Mouse (Mus musculus): ENCODE data around the gene Tnni2. TPM values are rescaled to one million over a fixed set of nuclear protein-coding genes. Genes with fewer than 3 reads are reported as not detected.
"Not testable (repeated sequence)": the region's sequence is repeated elsewhere in the genome, so short reads cannot be mapped to it uniquely, and the experiment has no call there.

Gene Tnni2
- total RNA-seq (2021): over 10,000 TPM; 16,193 to 17,938 TPM
- long read RNA-seq, experiment 1, transcript Tnni2-208 (3 exons, 345 nt): minor isoform, 71 of 8,996 reads
- long read RNA-seq, experiment 1, transcript Tnni2-203 (5 exons, 895 nt): major isoform, 134 of 8,996 reads
- long read RNA-seq, experiment 1, partial matches to known transcripts: 1,926 of 8,996 reads
- long read RNA-seq, experiment 1, other reads (novel, unspliced or antisense): 6,865 of 8,996 reads
- long read RNA-seq, experiment 2, transcript Tnni2-203 (5 exons, 895 nt): major isoform, 75 of 6,238 reads
- long read RNA-seq, experiment 2, transcript Tnni2-208 (3 exons, 345 nt): minor isoform, 40 of 6,238 reads
- long read RNA-seq, experiment 2, partial matches to known transcripts: 1,147 of 6,238 reads
- long read RNA-seq, experiment 2, other reads (novel, unspliced or antisense): 4,976 of 6,238 reads

GRCm38 (mm10) chr7:142441585-142441984 lies at the start of gene Tnni2:
TSS of gene Tnni2 (plus strand) at chr7:142441808.
- peak; percentile 89 for DNase-seq

GRCm38 (mm10) chr7:142393191-142393590 lies 48.4 kb upstream of the Tnni2 start:
- no peak for DNase-seq

- DNase-seq: no peak
Observed at GRCm38 (mm10) chr7:142394261-142395190, 47.1 kb upstream of the Tnni2 start.

GRCm38 (mm10) chr7:142395472-142395871 lies 46.1 kb upstream of the Tnni2 start:
- no peak for DNase-seq

GRCm38 (mm10) chr7:142396611-142397010 lies 45.0 kb upstream of the Tnni2 start:
- no peak for DNase-seq

- DNase-seq: no peak
Observed at GRCm38 (mm10) chr7:142398052-142398451, 43.6 kb upstream of the Tnni2 start.

- no peak for DNase-seq
Observed at GRCm38 (mm10) chr7:142399250-142399649, 42.4 kb upstream of the Tnni2 start.

- DNase-seq: no peak
Observed at GRCm38 (mm10) chr7:142400112-142400749, 41.4 kb upstream of the Tnni2 start.

GRCm38 (mm10) chr7:142400750-142401142 lies 40.9 kb upstream of the Tnni2 start:
- no peak for DNase-seq

GRCm38 (mm10) chr7:142403591-142403990 lies 38.0 kb upstream of the Tnni2 start:
- DNase-seq: no peak

- not testable (repeated sequence) for DNase-seq
Observed at GRCm38 (mm10) chr7:142405134-142405533, 36.5 kb upstream of the Tnni2 start.

GRCm38 (mm10) chr7:142407935-142408334 lies 33.7 kb upstream of the Tnni2 start:
- DNase-seq: no peak

- no peak for DNase-seq
Observed at GRCm38 (mm10) chr7:142408686-142409085, 32.9 kb upstream of the Tnni2 start.

GRCm38 (mm10) chr7:142409603-142410002 lies 32.0 kb upstream of the Tnni2 start:
- no peak for DNase-seq

GRCm38 (mm10) chr7:142413285-142413684 lies 28.3 kb upstream of the Tnni2 start:
- no peak for DNase-seq

- no peak for DNase-seq
Observed at GRCm38 (mm10) chr7:142415314-142415713, 26.3 kb upstream of the Tnni2 start.

- no peak for DNase-seq
Observed at GRCm38 (mm10) chr7:142416225-142416624, 25.4 kb upstream of the Tnni2 start.

- no peak for DNase-seq
Observed at GRCm38 (mm10) chr7:142418027-142418426, 23.6 kb upstream of the Tnni2 start.

GRCm38 (mm10) chr7:142418679-142419078 lies 22.9 kb upstream of the Tnni2 start:
- no peak for DNase-seq

- DNase-seq: no peak
Observed at GRCm38 (mm10) chr7:142419887-142420286, 21.7 kb upstream of the Tnni2 start.

- DNase-seq: no peak
Observed at GRCm38 (mm10) chr7:142421826-142422225, 19.8 kb upstream of the Tnni2 start.

- no peak for DNase-seq
Observed at GRCm38 (mm10) chr7:142425641-142426213, 15.9 kb upstream of the Tnni2 start.

Data from gastrocnemius, postnatal 25 days (tissue).